Mouse (Mus musculus) heart, postnatal 25 days (tissue): ENCODE measurements around the gene Mettl27. TPM values are rescaled to one million over a fixed set of nuclear protein-coding genes. Genes with fewer than 3 reads are reported as not detected.
"Not testable (repeated sequence)": the region's sequence is repeated elsewhere in the genome, so short reads cannot be mapped to it uniquely, and the experiment has no call there.

Experiments used
- DNase-seq: peaks from one replicate; pipeline ENCODE4 v3.0.0; 2022; ENCODE audit warnings: low spot score
- intact Hi-C: fragments of 180-260 bp; cut with DNase I; formaldehyde crosslinking; loops from one replicate; pipeline ENCODE4 v1.15.1; 2025
- total RNA-seq, 2 experiments: library from RNA; stranded (reverse); gene quantifications; 2 replicates each; pipeline ENCODE4 v1.2.3; 2021

Mettl27 gene
- total RNA-seq, 2 experiments from 2014 or later, result 5.0 to 5.6 TPM

DNA sequence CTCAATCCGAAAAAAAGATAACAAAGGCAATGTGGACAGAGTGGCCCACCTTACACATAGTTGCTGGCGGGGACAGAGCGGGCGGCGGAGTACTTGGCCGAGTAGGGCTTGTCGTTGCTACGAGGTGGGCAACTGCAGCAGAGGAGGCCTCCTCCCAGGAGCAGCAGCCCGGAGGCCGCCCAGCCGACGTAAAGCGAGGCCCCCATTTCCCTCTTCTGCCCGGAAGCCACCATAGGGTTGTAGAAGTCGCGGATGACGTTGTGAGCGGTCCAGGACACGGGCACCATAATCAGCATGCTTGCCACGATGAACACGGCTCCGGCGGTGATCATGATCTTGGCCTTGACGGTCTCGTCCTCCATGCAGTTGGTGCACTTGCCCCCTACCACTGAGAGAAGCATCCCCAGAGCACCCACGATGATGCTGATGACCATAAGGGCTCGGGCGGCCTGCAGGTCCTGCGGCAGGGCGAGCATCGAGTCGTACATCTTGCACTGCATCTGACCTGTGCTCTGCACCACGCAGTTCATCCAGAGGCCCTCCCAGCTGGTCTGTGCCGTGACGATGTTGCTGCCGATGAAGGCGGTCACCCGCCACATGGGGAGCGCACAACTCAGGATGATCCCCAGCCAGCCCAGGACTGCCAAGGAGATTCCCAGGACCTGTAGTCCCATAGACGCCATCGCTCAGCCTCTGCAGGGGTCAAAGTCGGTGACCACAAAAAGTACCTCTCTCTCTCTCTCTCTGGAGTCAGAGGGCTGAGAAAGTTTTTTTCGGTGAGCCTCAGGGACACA lies 14.1 kb downstream of the Mettl27 start:
- intact Hi-C loops, result no loop called here
- no peak for DNase-seq

DNA sequence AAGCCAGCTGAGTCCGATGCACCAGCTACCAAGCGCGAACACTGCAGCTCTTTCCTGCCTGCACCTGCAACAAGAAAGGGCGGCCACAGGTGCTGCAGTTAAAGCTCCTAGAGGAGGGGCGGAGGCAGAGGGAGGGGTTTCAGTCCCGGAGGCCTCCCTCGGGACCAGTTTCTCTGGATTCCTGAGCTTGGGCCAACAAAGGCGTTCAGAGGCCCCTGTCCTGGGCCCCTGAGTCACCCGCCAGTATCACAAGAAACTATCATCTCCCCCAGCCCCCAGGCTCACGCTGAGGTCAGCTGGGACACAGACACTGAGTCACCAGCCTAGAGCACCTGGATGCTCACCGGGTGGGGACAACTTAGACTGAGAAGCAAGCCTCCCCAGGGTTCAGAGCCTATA lies 14.7 kb downstream of the Mettl27 start, which contains the start of gene Cldn4:
Gene Cldn4, minus strand, starts transcription at position 78 of the 399 bp plus-strand sequence.
- intact Hi-C loops, result no loop called here
- DNase-seq, result no peak

DNA sequence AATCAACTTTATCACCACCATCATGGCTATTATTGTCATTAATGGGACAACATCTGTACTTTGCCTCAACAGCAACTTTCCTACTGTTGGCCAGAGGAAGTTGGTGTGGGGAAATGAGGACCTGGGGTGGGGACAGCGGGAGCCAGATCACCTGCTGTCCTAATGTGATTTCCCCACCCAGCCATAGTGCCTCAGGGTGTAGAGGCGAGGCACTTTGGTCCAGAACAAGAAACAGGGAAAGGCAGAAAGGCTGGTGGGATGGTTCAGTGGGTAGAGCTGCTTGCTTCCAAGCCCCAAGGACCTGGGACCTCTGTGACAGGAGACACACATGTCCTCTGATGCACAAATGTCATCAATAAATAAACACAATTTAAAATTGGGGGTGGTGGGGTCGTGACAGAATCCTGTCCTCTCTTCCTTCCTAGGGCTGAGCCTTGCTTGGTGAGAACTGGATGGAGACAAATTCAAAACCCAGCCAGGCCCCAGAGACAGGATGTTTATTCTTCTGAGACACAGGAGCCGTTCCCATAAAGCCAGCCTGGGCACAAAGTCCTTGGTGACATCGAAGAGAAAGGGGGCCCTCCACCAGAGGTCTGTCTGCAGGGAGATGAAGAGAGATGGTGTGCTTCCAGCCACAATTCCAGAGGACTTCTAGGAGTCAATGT lies 15.4 kb downstream of the Mettl27 start:
- no peak for DNase-seq
- intact Hi-C loops, result no loop called here

DNA sequence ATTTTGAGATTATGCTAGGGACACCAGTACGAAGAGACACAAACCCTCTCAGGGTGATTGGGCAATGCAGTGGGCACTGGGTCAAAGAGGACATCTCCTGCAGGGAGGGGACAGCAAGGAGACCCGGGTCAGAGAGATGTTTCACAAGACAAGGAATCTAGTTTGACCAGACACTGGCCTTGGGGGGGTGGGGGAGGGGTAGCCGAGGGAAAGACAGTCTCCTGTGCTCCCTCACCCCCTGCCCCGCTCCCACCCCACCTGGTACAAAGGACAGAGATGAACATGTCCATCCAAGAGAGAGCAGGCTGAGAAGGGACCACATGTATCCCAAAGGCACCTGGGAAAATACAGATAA lies 15.9 kb downstream of the Mettl27 start:
- intact Hi-C loops, result no loop called here
- DNase-seq, result no peak

DNA sequence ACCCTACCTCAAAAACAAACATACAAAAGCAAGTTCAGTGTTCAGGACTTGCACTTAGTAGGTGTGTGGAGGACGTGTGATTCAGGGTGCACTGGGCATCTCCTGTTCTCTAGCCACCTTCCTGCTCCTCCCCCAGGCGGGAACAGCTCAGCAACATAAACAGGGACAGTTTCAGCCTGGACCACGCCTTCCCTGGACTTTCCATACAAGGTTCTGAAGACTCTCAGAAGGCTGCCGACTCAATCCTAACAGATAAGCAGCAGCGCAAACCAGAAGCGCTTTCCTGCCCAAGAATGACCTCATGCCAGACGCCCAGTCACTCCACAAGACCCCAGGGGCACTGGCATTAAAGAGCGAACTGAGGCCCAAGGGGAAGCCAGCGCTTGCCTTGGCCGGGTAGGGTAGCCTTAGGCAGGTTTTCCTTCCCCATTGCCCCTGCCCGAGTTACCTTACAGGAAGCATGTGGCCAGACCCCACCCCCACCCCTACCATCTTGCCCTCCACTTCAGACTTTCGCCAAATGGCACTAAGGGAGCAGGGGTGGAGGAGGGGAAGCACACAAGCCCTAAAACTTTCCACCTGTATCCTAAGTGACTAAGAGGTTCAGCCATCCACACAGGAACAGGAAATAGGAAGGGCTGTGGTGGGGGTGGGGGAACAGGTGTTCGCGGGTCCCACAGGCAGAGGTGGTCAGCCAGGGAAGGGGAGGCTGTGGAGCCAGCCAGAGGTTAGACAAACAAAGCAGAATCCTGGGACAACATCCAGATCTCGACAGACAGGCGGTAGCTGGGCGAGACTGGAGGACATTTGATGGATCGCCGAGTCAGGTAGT lies 19.1 kb downstream of the Mettl27 start:
- DNase-seq, result peak; percentile 20
- intact Hi-C loops, result no loop called here

DNA sequence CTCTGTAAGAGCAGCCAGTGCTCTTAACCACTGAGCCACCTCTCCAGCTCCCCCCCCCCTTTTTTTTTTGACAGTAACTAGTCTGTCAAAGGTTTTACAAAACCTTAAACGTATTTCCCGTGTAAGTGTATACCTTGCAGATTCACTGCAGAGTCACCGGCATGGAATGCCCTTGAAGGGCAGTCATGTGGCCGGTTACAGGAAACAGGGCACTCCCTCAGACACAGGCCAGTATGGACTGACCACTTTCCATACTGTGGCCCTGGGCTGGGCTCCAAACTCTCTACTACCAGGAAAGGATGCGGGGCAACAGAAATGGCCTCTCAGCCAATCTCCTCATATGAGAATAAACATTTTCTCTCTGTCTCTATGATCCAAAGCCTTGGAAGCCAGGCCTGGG lies 23.3 kb downstream of the Mettl27 start:
- intact Hi-C loops, result no loop called here
- DNase-seq, result no peak

DNA sequence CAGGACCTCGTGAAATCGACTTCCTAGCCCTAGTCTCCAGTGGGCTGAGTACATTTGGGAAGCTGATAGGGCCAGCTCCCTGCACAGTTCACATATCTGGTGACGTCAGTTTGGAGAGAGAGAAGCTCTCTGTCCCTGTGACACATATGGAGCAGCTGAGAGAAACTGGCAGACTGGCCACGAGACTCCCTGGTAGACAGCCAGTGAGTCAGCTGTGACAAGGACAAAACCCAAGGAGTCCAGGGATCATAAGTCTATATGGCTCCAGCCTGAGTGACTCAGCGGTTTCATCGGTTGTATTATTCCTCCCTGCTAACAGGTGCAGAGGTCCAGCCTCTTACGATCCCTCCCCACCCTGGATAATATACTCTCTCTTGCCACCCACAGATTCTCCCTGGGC lies 26.9 kb downstream of the Mettl27 start:
- DNase-seq, result no peak
- intact Hi-C loops, result no loop called here

DNA sequence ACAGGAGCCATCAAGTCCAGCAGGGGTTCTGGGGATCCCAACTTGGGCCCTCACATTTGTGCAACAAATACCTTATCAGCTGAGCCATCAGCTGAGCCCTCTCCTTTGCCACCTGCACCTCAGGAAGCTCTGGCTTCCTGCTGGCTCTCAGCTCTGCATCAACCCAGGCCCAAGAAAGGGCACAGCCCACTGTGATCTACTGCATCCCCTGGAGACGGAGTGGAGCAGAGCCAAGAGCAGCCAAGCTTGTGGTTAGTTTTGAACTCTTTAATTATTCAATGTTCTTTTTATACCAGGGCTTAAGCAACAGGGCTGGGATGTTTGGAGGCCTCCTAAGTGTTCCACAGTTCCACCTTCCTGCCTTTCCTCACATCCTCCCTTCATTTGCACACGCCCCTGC lies 28.3 kb downstream of the Mettl27 start:
- no peak for DNase-seq
- intact Hi-C loops, result no loop called here

DNA sequence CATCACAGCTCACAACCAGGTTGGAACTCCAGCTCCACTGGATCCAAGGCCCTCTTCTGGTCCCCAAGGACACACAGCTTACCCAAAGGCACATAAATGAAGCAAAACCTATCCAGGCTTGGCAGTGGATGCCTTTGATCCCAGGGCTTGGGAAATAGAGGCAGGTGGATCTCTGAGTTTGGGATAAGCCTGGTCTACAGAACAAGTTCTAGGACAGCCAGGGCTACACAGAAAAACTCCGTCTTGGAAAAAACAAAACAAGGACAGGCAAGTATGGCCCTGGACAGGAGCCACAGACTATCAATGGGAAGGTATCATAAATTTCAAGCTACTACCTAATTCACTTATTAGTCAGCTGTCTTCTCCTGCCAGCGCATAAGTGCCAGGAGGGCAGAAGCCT lies 29.4 kb downstream of the Mettl27 start:
- DNase-seq, result no peak
- intact Hi-C loops, result no loop called here

DNA sequence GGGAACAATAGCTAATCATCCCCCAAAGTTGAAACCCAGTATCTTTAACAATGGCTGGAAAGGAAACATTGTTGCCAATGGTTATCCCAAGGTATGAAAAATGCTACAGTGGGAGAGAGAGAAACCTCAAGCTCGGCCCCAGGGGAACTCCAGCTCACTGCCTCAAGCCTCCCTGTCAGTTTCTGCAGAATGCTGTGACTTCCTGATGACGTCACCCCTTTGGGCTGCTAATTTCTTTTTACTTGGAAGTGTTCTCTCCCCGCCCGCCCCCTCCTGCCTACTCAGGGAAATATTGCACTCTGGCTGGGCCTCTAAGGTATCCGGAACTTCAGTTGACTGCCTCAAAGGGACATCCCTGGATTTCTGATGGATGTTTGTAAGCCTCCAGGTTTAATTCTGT lies 31.4 kb downstream of the Mettl27 start:
- DNase-seq, result no peak
- intact Hi-C loops, result no loop called here

DNA sequence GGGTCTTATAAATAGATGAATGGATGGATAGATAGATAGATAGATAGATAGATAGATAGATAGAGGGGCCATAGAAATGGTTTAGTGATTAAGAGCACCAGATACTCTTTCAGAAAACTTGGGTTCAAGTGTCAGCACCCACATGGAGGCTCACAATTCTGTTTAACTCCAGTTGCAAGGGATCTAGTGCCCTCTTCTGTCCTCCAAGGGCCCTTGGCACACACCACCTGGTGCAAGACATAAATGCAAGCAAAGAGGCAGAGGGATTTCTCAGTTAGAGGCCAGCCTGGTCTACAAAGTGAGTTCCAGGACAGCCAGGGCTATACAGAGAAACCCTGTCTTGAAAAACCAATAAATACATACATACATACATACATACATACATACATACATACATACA lies 32.5 kb downstream of the Mettl27 start:
- intact Hi-C loops, result loop anchor here (1.0 to 5.0 kb wide), 3 partner anchors 32 to 217 kb away; partner anchors contain the start of genes Eln and Mettl27
- not testable (repeated sequence) for DNase-seq

DNA sequence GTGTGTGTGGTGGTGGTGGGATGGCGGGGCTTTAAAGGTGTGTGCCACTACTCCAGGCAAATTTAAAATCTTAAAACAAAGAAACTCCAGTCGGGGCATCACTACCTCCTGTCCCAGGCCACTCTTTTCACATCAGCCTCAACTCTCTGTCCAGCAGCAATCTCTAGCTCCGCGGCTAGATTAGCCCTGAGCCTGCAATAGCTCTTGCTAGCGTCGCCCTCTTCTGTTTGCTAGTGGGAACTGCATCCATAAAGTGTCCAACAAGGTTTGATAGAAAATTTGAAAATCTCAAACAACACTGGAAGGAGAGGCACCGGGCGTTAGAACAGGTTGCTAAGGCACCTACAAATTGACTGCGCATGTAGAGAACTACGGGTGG lies 33.3 kb downstream of the Mettl27 start:
- no peak for DNase-seq
- intact Hi-C loops, result loop anchor here (1.0 to 5.0 kb wide), 3 partner anchors 33 to 218 kb away; partner anchors contain the start of genes Eln and Mettl27

DNA sequence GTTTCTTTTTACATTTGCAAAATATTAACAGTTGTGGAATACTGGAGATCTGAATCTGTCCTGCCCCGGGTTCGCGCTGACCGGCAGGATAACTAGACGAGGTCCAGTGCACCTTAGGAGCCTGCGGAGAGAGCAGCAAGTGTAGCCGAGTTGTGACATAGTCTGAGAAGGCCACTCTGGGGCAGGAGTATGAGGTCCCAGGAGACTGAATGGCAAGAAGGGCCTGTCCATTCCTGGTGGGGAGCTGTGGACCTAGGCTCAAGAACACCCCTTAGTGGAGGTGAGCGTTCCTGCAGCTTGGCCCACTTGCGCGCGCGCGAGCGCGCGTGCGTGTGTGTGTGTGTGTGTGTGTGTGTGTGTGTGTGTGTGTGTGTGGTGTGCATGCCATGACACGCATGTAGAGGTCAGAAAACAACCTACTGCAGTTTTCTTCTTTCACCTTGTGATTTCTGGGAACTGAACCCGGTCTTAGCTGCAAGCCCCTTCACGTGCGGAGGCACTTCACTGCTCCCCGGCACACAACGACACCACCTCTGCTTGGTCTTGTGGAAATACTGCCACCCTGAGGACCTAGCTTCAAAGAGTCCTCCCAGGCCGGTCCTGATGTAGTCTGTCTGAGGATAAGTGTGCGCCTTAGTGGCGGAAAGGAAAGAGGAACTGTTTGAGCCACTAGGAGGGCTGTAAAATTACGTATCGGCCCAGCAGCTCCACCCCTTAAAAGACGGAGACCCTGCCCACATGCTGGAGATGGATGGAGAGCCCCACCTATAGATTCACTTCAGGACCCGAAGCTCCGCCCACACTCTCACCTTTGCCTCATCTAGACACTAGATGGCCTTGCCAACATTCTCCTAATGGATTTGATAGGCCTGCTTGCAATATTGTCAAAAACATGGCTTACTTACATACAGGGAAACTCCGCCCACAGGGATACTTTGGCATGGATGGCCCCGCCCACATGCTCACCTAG lies 34.0 kb downstream of the Mettl27 start:
- DNase-seq, result no peak

DNA sequence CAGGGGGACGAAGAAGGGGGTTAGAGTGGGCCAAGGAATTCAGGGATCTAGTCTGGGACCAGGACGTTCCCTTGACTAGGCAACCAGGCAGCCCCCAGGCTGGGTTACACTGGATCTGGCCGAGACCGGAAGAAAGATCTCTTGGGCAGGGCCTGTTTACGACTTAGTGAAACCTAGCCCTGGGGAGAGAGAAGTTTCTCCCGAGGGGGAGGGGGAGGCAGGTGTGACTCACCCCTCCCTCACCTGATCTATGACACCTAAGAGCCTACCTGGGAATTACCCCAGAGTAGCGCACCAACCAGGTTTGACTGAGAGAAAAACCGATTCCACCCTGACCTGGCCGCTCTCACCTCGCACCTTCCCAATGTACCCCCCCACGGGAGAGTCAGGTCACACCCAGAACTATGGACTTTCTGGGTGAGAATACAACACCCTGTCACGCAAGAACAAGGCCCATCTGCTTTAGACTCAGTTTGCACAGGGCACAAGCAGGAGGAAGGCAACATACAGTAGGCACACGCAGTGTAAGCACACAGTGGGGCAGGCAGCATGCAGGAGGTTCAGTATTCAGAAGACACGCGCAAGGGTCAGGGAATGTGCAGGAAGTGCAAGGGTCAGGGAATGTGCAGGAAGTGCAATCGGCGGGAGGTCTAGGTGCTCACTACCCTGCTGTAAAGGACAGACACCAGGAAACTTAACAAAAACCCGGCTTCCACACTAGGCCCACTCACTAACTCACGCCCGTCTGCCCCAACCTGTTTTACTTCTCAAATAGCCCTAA lies 35.2 kb downstream of the Mettl27 start:
- no peak for DNase-seq
- intact Hi-C loops, result loop anchor here (5.0 kb wide), 1 partner anchor 220 kb away; the partner anchor contains the start of gene Eln

More for the DNA sequence above, 34.0 kb downstream of the Mettl27 start:
- intact Hi-C loops, result loop anchor here (1.0 to 5.0 kb wide), 3 partner anchors 34 to 219 kb away; partner anchors contain the start of genes Eln and Mettl27

DNA sequence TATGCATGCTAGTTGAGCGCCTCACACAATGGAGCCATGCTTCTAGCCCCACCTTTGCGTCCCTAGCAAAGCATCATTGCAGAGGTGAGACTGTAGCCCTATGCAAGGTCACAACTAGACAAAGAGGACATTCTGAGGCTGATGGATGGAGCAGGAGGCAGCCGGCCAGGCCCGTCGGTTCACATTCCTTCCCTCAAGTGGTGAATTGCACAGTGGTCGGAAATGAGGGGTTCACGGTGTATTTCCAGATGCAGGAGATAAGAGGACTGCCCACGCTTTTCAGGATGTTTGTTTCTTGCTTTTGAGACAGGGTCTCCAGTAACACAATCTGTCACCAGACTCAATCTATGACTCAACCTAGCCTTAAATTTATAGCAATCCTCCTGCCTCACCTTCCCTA lies 38.5 kb downstream of the Mettl27 start:
- intact Hi-C loops, result no loop called here
- DNase-seq, result no peak

DNA sequence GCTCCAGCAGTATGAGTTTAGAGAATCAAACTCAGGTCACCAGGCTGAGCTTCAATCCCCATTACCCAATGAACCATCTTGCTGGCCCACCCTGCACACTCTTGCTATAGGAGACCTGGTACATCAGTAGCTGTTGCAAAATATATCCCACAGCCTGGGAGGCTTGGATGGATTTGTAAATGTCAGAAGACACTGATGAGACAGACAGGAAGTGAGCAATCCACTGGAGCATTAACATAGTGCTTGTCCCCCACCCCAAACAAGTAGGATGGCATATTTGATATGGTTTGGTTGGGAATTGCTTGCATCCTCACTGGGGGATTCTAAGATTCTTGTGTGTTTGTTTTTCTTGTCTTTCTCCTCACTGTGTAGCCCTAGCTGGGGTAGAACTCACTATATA lies 40.9 kb downstream of the Mettl27 start:
- DNase-seq, result no peak
- intact Hi-C loops, result no loop called here

DNA sequence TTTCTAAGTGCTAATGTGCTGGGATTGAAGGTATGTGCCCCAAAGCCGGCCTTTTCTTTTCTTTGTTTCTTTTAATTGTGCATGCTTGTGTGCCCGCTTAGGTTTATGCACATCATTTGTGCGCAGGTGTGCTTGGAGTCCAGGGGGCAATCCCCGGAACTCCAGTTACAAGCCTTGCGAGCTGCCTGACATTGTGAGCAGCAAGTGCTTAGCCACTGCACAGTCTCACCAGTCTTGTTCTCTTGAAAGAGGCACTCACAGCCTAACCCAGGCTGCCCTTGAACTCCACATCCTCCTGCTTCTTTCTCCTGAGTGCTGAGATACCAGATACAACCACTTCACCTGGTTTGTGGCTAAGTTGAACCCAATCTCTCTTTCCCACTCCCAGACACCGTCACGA lies 41.4 kb downstream of the Mettl27 start:
- intact Hi-C loops, result no loop called here
- DNase-seq, result no peak

DNA sequence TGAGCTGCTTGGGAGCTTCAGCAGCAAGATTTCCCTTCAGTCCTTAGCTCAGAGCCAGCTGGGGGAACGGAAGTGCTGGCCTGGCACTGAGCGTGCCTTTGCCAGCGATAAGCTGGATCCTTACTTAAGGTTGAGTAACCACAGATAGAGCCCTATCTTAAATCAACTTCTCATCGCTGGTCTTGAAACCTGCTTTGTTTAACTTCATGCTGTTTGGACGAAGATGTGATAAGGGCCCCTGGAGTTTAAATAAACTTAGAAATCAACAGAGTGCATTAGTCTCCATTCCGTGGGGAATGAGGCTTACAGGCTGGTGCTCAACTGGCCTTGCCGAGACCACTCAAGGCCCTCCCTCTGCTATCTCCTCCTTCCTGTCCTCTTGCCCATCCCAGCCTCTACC lies 42.1 kb downstream of the Mettl27 start:
- DNase-seq, result no peak
- intact Hi-C loops, result no loop called here

DNA sequence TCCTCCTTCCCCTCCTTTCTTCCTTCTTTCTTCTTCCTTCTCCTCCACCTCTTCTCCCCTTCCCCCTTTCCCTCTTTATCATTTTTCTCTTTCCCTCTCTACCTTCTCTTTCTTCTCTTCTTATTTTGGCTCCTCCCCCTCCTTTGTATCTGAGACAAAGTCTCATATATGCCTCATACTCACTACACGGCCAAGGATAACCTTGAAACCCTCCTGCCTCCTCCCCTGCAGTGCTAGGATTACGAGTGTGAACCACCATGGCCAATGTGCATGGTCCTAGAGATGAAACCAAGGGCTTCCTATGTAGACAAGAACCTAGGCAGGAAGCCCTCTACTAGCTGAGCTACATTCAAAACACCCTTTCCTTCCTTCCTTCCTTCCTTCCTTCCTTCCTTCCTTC lies 42.8 kb downstream of the Mettl27 start:
- no peak for DNase-seq
- intact Hi-C loops, result no loop called here
